Mouse (Mus musculus): ENCODE results near the gene Ak8. TPM values are rescaled to one million over a fixed set of nuclear protein-coding genes. Genes with fewer than 3 reads are reported as not detected.

The Ak8 gene
- total RNA-seq (2015) (17.0 and 18.0 TPM in 2 replicates), total RNA-seq (2017) (5.9 and 6.4 TPM in 2 replicates)

DNA sequence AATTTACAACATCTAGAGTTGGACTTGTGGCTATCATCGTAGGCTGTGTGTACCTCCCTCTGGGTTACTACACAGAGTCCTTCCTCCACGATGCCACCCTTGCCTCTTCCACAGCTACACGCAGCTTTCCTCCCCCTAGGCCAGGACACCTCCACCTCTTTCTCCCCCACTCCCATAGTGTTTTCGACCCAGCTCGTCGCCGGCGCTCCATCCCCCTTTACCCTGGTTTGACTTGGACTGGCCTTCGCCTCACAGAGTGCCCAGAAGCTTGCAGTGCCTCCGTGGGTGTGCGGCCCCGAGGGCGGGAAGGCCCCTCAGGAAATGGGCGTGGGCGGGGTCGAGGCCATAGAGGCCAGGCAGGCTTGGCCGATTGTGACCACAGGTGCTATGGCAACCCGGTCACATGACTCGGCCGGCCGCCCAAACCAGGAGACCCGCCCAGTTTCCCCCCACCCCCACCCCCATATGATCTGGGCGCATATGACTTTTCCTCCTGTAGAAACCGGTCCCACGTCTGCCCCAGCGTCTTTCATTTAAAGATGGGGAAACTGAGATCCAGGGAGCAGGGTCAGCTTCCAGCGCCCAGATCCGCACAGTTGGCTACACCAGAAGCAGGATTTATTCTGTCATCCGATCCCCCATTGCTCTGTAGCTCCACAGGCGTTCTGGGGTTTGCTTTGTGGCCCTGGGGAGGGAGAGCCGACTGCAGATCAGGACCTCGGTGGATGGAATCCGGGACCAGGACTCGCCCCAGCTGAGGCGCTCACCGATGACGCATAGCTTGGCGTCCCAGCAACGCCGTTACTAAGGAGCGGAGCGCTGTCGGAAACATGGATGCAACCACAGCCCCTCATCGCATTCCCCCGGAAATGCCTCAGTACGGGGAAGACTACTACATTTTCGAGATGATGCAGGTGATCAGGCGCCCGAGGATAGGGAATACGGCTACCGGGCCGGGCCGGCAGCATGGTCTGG is at the start of gene Ak8, which contains the start of gene Spaca9:
Gene Ak8, plus strand, starts transcription at position 804 of the 975 bp plus-strand sequence.
Gene Spaca9, minus strand, starts transcription at position 367 of the 975 bp plus-strand sequence.
- ATAC-seq (ENCODE audit: poor library complexity, severe bottlenecking) = peak; percentile 68

DNA sequence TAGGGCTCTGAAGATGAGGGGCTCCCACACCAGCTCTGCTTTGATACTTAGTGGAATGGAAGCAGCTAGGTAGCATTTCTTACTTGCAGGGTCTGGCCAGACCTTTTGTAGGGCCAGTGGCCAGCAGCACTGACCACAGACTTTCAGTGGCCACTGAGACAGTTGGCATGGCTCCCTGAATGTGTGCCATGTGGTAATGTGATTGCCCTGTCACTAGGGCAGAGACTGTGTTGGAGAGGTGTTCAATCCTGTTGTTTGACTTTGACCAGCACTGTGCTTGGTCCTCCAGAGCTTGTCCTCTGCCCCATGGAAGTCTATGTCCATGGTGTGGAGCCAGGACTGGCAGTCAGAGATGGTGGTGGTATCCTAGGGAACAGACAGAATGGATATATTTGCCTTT is 49.4 kb upstream of the Ak8 start:
- ATAC-seq (ENCODE audit: poor library complexity, severe bottlenecking) = no peak

DNA sequence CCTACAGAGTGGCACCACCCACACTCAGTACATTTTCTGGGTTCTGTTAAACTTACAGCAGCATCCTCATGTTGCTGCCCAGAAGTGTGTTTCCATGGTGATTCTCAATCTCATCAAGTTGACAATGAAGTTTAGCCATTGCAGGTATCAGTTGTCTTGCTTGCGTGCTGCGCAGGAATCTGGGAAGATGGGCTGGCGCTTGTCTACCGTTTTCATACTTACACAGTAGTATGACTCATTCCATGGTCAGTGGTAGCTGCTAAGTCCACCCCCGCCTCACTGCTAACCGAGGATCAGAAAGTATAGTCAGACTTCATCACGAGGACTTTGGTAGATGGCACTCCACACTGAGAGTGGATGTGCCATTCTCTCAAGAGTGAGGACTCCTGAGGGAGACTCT is 46.6 kb upstream of the Ak8 start:
- ATAC-seq (ENCODE audit: poor library complexity, severe bottlenecking) = no peak

DNA sequence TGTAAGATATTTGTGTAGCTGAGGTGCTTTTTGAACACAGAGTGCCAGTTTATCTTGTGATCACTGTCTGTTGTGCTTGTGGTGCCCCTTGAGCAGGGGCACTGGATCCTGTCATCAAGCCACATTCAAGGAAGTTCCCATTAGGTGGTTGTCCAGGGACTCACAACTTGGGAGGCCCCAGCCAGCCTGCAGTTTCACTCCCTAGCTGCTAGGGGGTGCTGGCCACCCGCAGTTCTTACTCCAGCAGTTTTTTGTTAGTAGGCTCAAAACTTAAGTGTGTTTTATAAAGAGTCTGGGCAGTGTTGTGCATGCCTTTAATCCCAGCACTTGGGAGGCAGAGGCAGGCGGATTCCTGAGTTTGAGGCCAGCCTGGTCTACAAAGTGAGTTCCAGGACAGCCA is 45.7 kb upstream of the Ak8 start:
- 0 out of 2 replicates have a peak, but pooled peaks have one; percentile 43 for ATAC-seq (ENCODE audit: poor library complexity, severe bottlenecking)

DNA sequence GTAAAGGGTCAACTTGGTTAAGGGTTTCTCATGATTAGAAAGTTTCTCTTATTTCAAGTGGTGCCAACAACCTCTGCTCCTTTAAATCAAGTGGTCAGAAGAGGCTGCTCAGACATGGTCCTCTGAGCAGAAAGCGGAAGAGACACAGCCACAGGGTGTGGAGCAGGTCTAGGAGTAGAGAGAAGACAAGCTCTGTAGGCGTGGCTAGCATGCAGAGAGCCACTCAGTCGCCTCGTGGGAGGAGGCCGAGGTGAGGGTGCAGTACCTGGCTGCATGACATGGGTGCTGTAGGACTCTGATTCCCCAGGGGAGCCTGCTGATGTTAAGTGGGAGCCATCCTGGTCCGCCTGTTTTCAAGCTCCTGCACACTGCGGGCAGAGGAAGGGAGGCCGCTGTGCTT is 43.7 kb upstream of the Ak8 start:
- no peak for ATAC-seq (ENCODE audit: poor library complexity, severe bottlenecking)

DNA sequence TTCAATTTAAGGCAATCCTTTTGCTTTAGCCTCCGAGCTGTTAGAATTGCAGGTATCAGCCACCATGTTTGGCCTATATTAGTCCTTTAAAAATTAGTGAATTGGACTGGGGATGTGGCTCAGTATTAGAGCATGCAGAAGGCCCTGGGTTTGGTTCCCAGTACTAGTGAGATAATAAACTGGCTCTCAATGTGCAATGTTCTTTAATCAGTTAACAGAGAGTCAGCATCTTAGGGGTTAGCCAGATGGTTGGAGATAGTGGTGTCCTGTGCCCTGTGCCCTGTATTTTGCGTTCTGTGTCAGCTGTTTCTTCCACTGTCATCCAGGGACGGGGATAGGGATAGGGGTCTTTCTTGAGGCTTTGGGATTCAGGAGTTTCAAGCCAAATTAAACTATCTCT is 37.1 kb upstream of the Ak8 start:
- ATAC-seq (ENCODE audit: poor library complexity, severe bottlenecking) = no peak

DNA sequence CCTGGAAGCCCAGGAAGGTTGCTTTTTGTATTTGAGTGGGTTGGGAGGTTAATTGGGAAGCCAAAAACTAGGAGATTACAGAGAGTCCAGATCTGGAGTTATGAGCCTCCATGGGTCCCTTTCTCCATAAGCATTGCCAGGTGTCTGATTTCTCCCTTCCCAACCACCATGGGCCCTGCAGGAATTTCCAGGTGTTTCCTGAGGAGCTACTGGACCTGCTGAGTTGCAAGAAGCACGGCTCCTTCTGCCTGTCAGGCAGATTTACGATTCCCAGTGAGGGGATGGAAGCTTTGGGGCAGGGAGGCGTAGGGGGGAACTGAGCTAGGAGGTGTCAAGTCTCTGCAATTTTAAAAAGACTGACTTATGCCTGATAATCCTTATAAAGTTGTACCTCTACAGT is 34.1 kb upstream of the Ak8 start:
- ATAC-seq (ENCODE audit: poor library complexity, severe bottlenecking) = no peak

DNA sequence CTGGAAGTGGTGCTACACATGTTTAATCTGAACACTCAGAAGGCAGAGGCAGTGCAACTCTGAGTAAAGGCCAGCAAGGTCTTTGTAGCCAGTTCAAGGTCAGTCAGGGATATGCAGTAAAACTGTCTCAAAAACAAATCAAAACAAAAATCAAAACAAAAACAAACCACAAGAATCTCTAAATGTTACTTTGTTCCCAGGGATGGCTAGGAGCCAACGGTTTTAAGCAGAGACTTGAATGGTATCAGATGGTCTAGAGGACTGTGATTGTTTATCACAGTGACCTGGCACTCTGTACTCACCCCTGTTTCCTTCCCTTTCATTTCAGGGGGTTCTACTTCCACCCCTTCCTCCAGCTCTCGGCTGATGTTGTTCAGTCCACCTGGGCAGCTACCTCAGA is 28.5 kb upstream of the Ak8 start:
- ATAC-seq (ENCODE audit: poor library complexity, severe bottlenecking) = no peak

DNA sequence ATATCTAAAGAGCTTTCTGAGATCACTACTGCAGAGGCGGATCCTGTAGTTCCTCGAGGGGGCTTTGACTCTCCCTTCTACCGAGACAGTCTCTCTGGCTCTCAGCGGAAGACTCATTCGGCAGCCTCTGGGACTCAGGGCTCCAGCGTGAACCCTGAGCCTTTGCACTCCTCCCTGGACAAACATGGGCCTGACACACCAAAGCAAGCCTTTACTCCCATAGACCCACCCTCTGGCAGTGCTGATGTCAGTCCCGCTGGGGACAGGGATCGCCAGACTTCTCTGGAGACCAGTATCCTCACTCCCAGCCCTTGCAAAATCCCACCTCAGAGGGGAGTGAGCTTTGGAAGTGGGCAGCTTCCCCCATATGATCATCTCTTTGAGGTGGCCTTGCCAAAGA is 24.0 kb upstream of the Ak8 start:
- no peak for ATAC-seq (ENCODE audit: poor library complexity, severe bottlenecking)

DNA sequence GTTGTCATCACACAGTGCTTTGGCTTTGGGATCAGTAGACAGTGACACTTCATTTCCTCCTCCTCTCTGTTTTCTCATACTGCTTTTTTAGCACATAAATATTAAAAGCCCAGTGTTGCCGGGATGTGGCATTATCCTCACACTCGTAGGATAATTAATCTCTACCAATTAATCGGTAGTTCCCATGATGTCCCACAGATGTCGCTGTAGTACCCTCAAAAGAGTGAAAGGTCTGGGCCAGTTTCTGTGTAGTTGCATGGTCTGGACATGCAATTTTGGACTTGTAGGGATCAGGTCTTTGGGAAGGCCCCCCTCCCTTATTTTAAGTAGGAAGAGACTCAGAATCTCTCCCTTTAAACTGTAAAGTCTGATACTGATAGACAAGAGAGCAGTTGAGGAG is 19.3 kb upstream of the Ak8 start:
- ATAC-seq (ENCODE audit: poor library complexity, severe bottlenecking) = no peak

DNA sequence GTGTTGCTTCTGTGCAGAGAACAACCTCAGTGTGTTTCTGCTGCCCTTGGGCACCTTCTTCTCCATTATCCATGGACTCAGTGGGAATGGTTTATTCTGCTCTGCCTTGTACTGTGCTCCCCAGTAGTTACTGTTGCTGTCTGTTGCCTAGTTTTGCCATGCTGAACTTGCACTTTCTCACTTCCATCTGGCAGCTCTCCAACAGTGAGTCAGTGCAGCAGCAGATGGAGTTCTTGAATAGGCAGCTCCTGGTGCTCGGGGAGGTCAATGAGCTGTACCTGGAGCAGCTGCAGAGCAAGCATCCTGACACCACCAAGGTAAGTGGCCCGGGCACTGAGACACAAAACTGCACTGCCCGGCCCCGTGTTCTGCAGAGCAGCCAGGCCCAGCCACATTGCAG is 18.2 kb upstream of the Ak8 start:
- ATAC-seq (ENCODE audit: poor library complexity, severe bottlenecking) = no peak

DNA sequence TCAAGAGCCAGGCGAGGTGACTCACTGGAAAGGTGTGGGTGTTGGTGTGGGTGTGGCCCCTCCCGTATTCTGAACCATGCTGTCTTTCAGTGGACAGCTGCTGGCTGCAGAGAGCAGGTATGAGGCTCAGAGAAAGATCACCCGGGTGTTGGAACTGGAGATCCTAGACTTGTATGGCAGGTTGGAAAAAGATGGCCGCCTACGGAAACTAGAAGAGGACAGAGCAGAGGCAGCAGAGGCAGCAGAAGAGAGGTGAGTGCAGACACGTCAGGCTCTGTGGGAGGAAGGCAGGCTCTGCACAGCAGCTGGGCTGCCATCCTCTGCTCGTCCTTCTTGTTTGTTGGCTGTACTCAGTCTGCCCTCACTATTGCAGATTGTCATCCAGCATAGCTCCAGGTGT is 14.1 kb upstream of the Ak8 start:
- ATAC-seq (ENCODE audit: poor library complexity, severe bottlenecking) = no peak

DNA sequence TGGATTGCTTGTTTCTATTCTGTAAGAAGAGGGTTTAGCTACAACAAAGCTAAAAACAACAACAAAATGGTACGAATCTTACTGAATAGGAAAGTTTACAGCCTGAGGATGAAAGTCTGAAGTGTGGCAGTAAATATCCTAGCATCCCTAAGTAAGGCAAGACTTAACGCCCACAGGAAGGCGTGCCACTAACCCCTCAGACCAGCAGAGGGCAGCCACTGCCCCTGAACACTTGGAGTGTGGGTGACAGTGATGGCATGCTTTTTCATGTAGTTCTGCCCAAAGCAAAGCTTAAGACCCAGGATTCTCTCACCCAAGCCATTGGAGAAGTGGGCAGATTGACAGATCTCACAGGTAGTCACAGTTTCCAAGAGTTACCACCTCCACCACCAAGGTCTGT is 11.5 kb upstream of the Ak8 start:
- ATAC-seq (ENCODE audit: poor library complexity, severe bottlenecking) = peak; percentile 70

DNA sequence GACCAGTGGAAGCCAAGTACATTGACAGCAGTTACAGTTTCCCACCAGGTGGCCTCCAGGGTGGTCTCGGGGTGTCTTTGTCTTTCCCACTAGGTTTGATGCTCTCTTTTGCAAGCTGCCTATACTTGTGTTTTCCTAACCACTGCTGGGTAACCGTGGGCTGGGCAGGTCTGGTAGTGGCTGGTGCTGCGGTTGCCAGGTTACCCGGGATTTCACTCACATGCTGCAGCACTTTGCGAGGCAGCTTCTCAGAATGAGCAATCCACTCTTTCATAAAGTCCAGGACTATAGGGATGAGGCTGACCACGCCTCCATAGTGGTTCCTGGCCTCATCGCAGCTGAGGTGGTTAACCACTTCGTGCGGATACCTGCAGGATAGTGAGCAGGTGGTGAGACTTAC is 7.3 kb upstream of the Ak8 start:
- ATAC-seq (ENCODE audit: poor library complexity, severe bottlenecking) = no peak

DNA sequence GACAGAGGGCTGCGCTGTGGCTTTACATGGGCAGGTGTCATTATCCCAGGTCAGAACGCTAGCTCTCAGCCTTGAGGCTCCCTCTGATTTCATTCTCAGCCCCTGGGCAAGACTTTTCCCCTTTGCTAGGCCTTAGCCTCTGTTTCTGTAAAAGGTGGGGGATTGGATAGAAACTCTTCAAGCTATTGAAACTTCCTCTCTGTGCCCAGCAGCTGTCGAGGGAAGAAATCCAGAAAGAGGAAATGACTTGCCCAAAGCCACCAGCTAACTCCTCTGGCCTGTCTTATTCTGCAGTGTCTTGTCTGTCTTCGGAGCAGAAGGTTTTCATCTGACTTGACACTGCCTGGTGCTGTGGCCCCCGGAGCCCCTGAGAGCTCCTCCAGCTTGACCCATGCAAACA is 1.4 kb upstream of the Ak8 start:
- peak; percentile 69 for ATAC-seq (ENCODE audit: poor library complexity, severe bottlenecking)

DNA sequence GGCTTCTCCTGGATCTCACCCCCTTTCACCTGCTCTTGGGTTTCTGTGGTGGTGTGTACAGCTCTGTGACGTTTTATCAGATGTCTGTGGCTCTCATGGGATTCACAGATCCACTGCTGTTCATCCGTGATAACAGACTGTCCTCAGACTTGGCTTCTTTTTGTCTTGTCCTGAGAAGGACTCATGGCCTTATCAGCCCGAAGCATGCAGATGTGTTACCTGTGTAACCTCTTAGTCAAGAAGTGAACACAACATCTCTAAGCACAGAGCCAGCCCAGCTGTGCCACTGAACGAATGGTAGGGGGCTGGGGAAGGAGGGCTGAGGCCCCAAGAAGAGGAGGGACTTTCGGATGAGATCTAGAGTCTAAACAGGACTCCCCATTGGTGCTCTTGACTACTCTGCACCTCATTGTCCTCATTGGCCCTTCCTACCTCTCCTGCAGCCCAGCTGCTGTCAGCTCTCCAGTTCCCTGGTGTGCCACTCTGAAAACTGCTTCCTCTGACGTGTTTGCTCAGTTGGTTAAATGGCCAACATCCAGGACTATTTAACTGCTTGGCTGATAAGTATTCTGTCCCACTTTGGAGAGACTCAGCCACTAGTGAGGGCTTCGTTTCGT is 1.8 kb downstream of the Ak8 start:
- no peak for ATAC-seq (ENCODE audit: poor library complexity, severe bottlenecking)

DNA sequence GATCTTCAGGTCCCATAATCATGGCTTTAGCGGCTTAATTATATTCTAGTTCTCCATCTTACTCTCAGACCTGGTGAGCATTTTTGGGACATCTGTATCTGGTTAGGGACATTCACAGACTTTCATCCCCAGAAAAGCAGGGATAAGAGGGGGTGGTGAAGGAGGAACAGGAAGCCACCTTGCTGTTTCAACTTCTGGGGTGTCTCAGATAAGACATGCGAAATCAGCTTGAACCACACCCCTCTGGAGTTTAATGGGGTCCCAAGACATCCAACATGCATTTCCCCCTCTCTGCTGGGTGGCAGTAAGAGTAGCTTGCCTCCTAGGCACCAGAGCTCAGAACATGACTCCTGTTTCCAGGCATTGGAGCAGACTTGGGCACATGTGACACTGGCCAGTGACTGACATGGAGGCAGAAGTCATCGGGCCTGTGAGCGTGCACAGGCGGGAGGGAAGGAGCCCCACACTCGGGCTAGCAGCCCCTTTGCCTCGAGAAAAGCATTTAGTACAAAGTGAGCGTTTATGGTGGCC is 6.2 kb downstream of the Ak8 start:
- ATAC-seq (ENCODE audit: poor library complexity, severe bottlenecking) = no peak

DNA sequence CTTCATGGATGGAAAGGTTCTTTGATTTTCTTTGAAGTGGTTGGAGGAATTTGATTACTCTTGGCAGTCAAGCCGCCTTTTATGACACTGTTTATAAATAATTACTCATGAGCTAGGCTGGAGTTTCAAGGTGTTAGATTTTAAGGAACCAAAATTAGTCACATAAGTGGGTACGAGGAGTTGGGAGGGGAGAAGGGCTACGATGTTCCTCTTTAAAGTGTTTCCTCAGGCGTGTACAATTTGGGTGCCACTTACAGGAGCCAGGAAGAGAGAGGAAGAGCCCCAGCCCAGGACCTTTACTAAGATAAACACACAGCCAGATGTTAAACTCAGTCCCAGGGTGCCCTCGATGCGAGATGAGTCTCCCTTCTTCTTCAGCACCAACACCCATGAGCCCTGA is 6.8 kb downstream of the Ak8 start:
- peak; percentile 71 for ATAC-seq (ENCODE audit: poor library complexity, severe bottlenecking)

DNA sequence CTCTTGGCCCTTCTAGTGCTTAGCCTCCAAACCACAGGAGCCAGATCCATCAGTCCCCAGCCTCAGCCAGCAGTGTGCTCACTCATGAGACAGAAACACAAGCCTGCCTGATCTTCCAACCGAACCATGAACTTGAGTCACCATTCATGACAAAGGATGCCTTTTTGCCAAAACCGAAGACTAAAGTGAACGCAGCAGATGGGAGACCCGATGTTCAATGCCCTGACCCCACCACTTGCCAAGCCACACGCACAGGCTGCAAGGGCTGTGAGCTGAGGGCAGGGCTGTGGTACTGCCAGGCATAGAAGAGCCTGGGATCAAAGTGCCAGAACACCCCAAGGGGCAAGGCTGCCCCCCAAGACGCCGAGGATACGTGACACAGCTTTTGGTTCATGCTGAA is 13.1 kb downstream of the Ak8 start:
- ATAC-seq (ENCODE audit: poor library complexity, severe bottlenecking) = no peak

DNA sequence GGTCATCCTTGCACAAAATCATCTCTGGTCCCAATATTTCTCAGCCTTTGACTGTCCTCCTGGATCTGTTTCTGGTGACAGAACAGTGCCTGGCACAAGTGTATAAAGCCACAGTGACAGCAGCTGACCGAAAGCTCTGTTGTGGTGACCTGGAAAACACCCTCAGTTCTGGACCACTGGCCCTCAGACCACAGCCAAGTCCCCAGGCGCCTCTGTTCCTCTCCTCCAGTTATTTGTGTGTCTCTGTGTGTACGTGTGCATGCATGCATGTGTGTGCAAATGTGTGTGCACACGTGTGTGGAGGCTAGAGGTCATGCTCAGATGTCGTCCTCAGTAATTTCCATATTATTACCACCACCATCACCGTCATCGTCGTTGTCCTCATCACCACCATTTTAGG is 22.5 kb downstream of the Ak8 start:
- ATAC-seq (ENCODE audit: poor library complexity, severe bottlenecking) = no peak

DNA sequence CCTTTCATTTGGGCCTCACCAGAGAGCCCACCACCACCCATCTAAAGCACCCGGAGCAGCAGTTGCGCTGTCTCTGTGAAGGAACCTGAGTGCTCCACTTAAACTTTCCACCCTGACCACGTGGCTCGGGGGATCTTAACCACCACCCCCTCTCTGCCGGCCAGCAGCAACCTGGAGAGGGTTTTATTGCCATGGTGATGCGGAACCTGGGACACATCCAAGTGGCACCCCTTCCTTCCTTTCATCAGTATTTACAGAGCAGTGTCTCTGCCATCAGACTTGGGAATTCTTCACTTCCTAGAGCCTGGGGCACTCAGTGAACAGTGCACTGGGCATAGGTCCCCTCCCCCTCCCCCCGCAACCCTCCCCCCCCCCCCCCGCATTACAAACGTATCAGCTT is 23.9 kb downstream of the Ak8 start:
- ATAC-seq (ENCODE audit: poor library complexity, severe bottlenecking) = no peak
